Mouse (Mus musculus): ENCODE measurements around the gene Rptor.

- TF ChIP-seq CTCF (IDR thresholded peaks at IDR 0.05) (no peak), POLR2A (IDR thresholded peaks at IDR 0.05; ENCODE audit: insufficient read depth, low read depth, low read length) (no peak), EP300 (IDR thresholded peaks at IDR 0.05; ENCODE audit: insufficient read depth, low read depth, low read length) (no peak)
Observed at GRCm38 (mm10) chr11:119824072-119824649, 221.5 kb downstream of the Rptor start.

Measured in heart, adult 2 months (tissue).